Mouse (Mus musculus): ENCODE measurements around the gene Mrps34.
A peak's percentile ranks its signal among the peaks of the same experiment; 100 is the strongest.

DNA sequence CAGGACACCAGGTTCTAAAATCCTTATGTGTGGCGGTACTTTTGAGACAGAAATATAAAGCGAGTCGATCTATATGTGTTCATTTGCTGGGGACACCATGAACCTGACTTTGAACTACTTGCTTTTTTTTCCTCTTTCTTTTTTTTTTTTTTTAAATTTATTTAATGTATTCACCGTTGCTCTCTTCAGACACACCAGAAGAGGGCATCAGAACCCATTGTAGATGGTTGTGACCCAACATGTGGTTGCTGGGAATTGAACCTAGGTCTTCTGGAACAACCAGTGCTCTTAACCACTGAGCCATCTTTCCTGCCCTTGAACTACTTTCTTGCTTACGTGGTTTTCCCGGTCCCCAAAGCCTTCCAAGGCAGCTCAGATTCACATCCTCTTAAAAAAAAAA lies 42.4 kb downstream of the Mrps34 start:
- 0 out of 2 replicates have a peak, but pooled peaks have one; percentile 2 for TF ChIP-seq CTCF (IDR thresholded peaks at IDR 0.05; ENCODE audit: borderline replicate concordance, insufficient read depth, low read depth, low read length)
- TF ChIP-seq POLR2A (IDR thresholded peaks at IDR 0.05; ENCODE audit: borderline replicate concordance, insufficient read depth, low read length), result no peak
